Mouse (Mus musculus): ENCODE data around the gene Pde8b.

Pde8b gene

GRCm38 (mm10) chr13:95125546-95126215 is 124.5 kb downstream of the Pde8b start:
- TF ChIP-seq GATA4 (IDR thresholded peaks at IDR 0.05; ENCODE audit: insufficient replicate concordance, low read length): no peak

- no peak for TF ChIP-seq GATA4 (IDR thresholded peaks at IDR 0.05; ENCODE audit: insufficient replicate concordance, low read length)
These were observed 129.6 kb downstream of the Pde8b start for GRCm38 (mm10) chr13:95120570-95120969.

DNA sequence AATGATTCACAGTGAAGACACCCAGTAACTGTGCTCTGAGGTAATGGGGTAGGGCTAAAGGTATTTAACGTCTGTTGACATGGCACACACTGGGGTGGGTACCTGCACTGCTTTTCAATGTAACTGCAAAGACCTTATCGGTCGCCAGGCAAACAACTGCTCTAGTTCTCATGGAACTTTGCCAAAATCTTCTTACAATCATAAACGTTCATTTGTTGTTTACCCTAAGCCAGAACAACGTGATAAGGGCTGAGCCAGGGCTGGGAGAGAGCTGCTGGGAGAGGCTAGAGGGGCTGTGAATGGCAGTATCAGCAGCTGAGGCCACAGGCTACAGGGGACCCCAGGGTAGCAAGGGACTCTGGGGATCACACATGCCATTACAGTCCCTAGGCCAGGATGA is 136.4 kb downstream of the Pde8b start:
- TF ChIP-seq GATA4 (IDR thresholded peaks at IDR 0.05; ENCODE audit: insufficient replicate concordance, low read length): no peak

GRCm38 (mm10) chr13:95109555-95109954 is 140.6 kb downstream of the Pde8b start:
- no peak for TF ChIP-seq GATA4 (IDR thresholded peaks at IDR 0.05; ENCODE audit: insufficient replicate concordance, low read length)

DNA sequence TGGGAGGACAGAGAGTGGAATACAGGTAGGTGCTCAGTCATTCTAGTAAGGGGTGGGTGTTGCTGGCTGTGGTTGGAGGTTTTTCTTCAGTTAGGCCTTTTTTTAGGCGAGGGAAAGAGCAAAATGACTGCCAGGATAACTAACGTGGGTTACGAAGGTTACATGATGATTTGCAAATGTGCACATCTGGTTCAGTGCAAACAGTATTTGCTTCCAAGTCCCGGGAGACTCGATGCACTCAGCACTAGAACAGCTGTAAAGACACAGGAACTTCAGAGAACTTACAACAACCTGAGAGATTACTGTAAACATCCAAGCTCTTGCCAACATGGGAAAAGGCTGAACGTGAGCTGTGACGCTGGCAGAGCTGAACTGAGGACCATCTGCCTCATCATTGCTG is 142.1 kb downstream of the Pde8b start:
- TF ChIP-seq GATA4 (IDR thresholded peaks at IDR 0.05; ENCODE audit: insufficient replicate concordance, low read length): no peak

DNA sequence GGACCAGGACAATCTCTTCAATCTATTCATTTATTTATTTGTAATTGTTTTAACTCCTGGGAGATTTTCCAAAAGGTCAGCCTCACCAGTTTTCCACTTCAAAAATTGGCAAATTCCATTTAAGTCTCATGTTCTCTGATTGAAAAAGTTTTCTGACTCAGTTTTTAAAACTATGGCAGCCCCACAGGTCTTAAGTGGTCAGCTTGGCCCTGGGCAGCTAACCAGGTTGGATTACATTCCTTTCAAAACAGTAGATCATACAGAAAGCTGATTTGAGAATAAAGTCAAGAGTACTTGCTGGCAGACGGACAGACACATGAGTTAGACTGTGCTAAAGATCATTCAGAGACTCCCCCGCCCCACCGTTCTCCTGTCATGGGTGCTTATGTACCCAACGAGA is 145.3 kb downstream of the Pde8b start:
- no peak for TF ChIP-seq GATA4 (IDR thresholded peaks at IDR 0.05; ENCODE audit: insufficient replicate concordance, low read length)

DNA sequence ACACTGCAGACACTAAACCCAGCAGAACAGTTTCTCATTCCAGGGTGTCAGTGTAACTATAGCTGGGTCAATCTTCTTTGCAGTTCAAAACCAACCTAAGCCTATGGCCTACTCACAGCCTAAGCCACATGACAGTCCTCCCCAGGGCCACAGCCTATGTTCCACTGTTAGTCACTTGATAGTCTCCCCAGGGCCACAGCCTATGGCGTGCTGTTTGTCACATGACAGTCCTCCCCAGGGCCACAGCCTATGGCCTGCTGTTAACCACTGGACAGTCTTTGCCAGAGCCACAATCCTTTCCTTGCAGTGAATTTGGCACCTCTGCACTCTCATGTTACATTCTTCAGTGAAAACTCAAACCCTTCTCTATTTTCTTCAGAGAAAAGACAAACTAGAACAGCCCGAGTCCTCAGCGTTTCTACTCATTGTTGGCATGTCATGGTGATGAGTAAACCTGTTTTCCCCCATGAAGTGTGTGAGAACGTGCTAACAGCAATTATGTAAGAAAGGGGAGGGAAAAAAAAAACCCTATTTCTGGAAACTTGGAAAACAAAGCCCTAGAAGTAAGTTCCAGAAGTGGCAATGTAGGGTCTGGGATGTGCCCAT is 147.0 kb downstream of the Pde8b start:
- TF ChIP-seq GATA4 (IDR thresholded peaks at IDR 0.05; ENCODE audit: insufficient replicate concordance, low read length): no peak

GRCm38 (mm10) chr13:95101315-95101714 is 148.8 kb downstream of the Pde8b start:
- no peak for TF ChIP-seq GATA4 (IDR thresholded peaks at IDR 0.05; ENCODE audit: insufficient replicate concordance, low read length)

GRCm38 (mm10) chr13:95098931-95099720 is 151.0 kb downstream of the Pde8b start:
- no peak for TF ChIP-seq GATA4 (IDR thresholded peaks at IDR 0.05; ENCODE audit: insufficient replicate concordance, low read length)

GRCm38 (mm10) chr13:95096646-95097045 is 153.5 kb downstream of the Pde8b start:
- no peak for TF ChIP-seq GATA4 (IDR thresholded peaks at IDR 0.05; ENCODE audit: insufficient replicate concordance, low read length)

DNA sequence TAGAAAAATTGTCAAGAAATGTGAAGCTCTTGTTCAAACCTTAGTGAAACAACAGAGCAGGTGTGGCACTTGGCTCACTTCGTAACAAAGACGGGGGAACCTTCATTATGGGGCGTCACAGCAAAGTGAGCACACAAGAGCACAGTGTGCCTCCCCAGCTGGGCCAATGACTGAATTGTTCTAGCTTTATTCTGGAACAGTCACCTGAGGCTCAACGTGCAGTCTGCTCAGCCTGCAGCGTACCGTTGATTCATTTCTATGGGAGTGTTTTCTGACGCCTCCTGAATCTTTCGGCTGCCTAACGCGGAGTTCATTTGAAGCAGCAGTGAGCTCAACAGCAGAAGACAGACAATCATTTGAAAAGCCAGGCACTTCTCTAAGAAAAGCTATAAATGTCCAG is 154.3 kb downstream of the Pde8b start:
- TF ChIP-seq GATA4 (IDR thresholded peaks at IDR 0.05; ENCODE audit: insufficient replicate concordance, low read length): no peak

- no peak for TF ChIP-seq GATA4 (IDR thresholded peaks at IDR 0.05; ENCODE audit: insufficient replicate concordance, low read length)
These were observed 158.3 kb downstream of the Pde8b start for GRCm38 (mm10) chr13:95091546-95092445.

DNA sequence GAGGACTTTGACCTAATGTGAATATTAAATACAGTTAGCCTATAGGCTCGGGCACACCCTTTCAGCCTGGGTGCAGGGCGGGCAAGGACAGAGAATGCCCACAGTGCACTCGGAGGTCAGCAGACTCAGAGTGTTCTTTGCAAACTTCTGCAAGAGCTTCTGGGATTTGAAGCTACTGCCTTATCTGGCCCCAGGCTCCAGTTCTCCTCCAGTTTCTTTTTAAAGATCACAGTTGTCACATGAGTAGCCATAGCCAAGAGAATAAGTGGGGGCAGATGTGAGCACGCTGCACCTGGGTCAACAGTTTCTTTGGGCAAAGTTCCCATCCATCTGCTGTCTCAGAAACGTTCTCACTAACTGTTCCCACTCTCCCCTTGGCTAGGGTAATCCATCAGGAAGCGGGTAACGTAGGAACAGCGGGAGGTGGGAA is 162.8 kb downstream of the Pde8b start:
- no peak for TF ChIP-seq GATA4 (IDR thresholded peaks at IDR 0.05; ENCODE audit: insufficient replicate concordance, low read length)

GRCm38 (mm10) chr13:95086033-95086432 is 164.1 kb downstream of the Pde8b start:
- TF ChIP-seq GATA4 (IDR thresholded peaks at IDR 0.05; ENCODE audit: insufficient replicate concordance, low read length): no peak

DNA sequence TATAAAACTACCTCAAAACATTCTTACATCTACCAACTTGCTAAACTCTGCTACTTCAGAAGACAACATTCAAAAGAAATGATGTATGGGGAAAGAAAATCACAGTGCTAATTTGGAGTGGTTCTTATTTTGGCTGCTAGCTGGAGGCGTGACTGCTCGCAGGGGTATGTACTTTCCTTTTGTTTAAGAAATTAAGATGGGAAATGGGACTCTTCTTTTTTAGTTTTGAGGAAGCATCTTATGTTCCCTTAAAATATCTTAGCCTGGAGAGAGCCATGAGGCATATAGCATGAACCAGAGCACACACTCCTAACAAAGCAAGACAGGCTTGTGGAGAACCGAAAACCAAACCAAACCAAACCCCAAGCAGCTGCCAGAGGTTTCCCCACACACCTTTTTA is 167.5 kb downstream of the Pde8b start:
- no peak for TF ChIP-seq GATA4 (IDR thresholded peaks at IDR 0.05; ENCODE audit: insufficient replicate concordance, low read length)
